Mouse (Mus musculus) thymus, adult 2 months (tissue): ENCODE measurements at regions not wholly inside any gene's neighbourhood (a gene's known extent, or its start where the extent isn't known, plus 50 kb on each side); places are given as distances from the start of the nearest gene placed in this dataset.

Experiments
- CTCF ChIP-seq: fragments of 200-500 bp; IDR thresholded peaks from 2 replicates; pipeline ENCODE4 v1.5.1; 2012; ENCODE audit warnings: mild to moderate bottlenecking, control low read depth, low read length, moderate library complexity, borderline replicate concordance; ENCODE audit not compliant: control insufficient read depth, poor library complexity, insufficient read depth; ENCODE audit errors: extremely low read depth
- POLR2A ChIP-seq: fragments of 200-500 bp; IDR thresholded peaks from 2 replicates; pipeline ENCODE4 v1.6.1; 2012; ENCODE audit warnings: mild to moderate bottlenecking, low read length, control low read depth, moderate library complexity; ENCODE audit not compliant: control insufficient read depth, poor library complexity, insufficient read depth; ENCODE audit errors: extremely low read depth

GRCm38 (mm10) chr9:113295850-113296467 lies 412.1 kb downstream of the Pdcd6ip start:
- no peak for TF ChIP-seq CTCF
- TF ChIP-seq POLR2A, result no peak
